Mouse (Mus musculus) neural tube, embryonic 12.5 days (tissue): ENCODE measurements around the gene Nav3. TPM values are rescaled to one million over a fixed set of nuclear protein-coding genes. Genes with fewer than 3 reads are reported as not detected.

Source experiments
- ATAC-seq: fragments of 200-750 bp; cut with Nextera tagmentation; 2 replicates; pipeline ENCODE4 v1.8.0; 2017; ENCODE audit warnings: low read depth, mild to moderate bottlenecking, moderate TSS enrichment, moderate library complexity; ENCODE audit not compliant: low FRiP score
- H3K27ac ChIP-seq: fragments of 300-500 bp; sonication (generic); 2 replicates; pipeline ENCODE4 v1.5.1; 2016
- H3K27me3 ChIP-seq: fragments of 300-500 bp; sonication (generic); replicated peaks from 2 replicates; pipeline ENCODE4 v1.6.1; 2016; ENCODE audit warnings: mild to moderate bottlenecking
- H3K36me3 ChIP-seq: fragments of 300-500 bp; sonication (generic); 2 replicates; pipeline ENCODE4 v1.6.1; 2016; ENCODE audit warnings: mild to moderate bottlenecking
- H3K4me1 ChIP-seq: fragments of 300-500 bp; sonication (generic); 2 replicates; pipeline ENCODE4 v1.6.1; 2016
- H3K4me2 ChIP-seq: fragments of 300-500 bp; sonication (generic); replicated peaks from 2 replicates; pipeline ENCODE4 v1.6.1; 2016; ENCODE audit warnings: mild to moderate bottlenecking
- H3K4me3 ChIP-seq: fragments of 300-500 bp; sonication (generic); 2 replicates; pipeline ENCODE4 v1.5.1; 2016
- H3K9ac ChIP-seq: fragments of 300-500 bp; sonication (generic); 2 replicates; pipeline ENCODE4 v1.6.1; 2016; ENCODE audit warnings: mild to moderate bottlenecking
- H3K9me3 ChIP-seq: fragments of 300-500 bp; sonication (generic); 2 replicates; pipeline ENCODE4 v1.6.1; 2016; ENCODE audit warnings: mild to moderate bottlenecking
- WGBS: fragments of 180-500 bp; shearing (Covaris S2); methylation state at CpG from one replicate; pipeline ENCODE4 v1.1.7; 2016; 5-methylcytosine and 5-hydroxymethylcytosine counted together
- polyA plus RNA-seq: library from polyadenylated mRNA; unstranded; fragments of >200 nt; fragmentation: Nextera tagmentation; extraction: Ambion mirVana; gene quantifications from 2 replicates; pipeline ENCODE4 v1.2.1, GENCODE M21; 2016

The Nav3 gene
- polyA plus RNA-seq, 1 experiment from 2014 or later, result 19.5 TPM

- H3K9me3 ChIP-seq, result no peaks in the 10 kb centered on the region
- no peaks in the 10 kb centered on the region for H3K36me3 ChIP-seq
- no peaks in the 10 kb centered on the region for H3K27me3 ChIP-seq
- no peak overlapping the region for H3K27ac ChIP-seq
- H3K4me2 ChIP-seq, result no peak overlapping the region
- H3K4me3 ChIP-seq, result no peak overlapping the region
- ATAC-seq, result no peak
- WGBS, result 59% methylated on average over 3 of the region's 3 CpGs
- H3K9ac ChIP-seq, result no peak overlapping the region
- H3K4me1 ChIP-seq, result no peaks in the 10 kb centered on the region
Observed at GRCm38 (mm10) chr10:109746901-109747300, 709.1 kb downstream of the Nav3 start.

- Histone ChIP-seq H3K4me1 (no peaks in the 10 kb centered on the region), H3K36me3 (no peaks in the 10 kb centered on the region), H3K4me2 (no peak overlapping the region), H3K27me3 (no peaks in the 10 kb centered on the region), H3K9ac (no peak overlapping the region), H3K27ac (no peak overlapping the region), H3K4me3 (no peak overlapping the region), H3K9me3 (no peaks in the 10 kb centered on the region)
- no peak for ATAC-seq
- 82% methylated on average over 2 of the region's 2 CpGs for WGBS
Observed at GRCm38 (mm10) chr10:109741664-109742063, 714.3 kb downstream of the Nav3 start.

GRCm38 (mm10) chr10:109740326-109740725, 715.7 kb downstream of the Nav3 start:
- no peak overlapping the region for H3K4me3 ChIP-seq
- no peaks in the 10 kb centered on the region for H3K27me3 ChIP-seq
- H3K36me3 ChIP-seq, result no peaks in the 10 kb centered on the region
- WGBS, result 59% methylated on average over 3 of the region's 3 CpGs
- no peak for ATAC-seq
- H3K9me3 ChIP-seq, result no peaks in the 10 kb centered on the region
- H3K27ac ChIP-seq, result no peak overlapping the region
- H3K9ac ChIP-seq, result no peak overlapping the region
- no peaks in the 10 kb centered on the region for H3K4me1 ChIP-seq
- H3K4me2 ChIP-seq, result no peak overlapping the region

- Histone ChIP-seq H3K9me3 (no peaks in the 10 kb centered on the region), H3K4me2 (no peak overlapping the region), H3K27ac (no peak overlapping the region), H3K4me1 (no peaks in the 10 kb centered on the region), H3K27me3 (no peaks in the 10 kb centered on the region), H3K36me3 (0 out of 2 replicates have a peak, but pooled peaks cover 2% of the 10 kb centered on the region), H3K4me3 (no peak overlapping the region), H3K9ac (no peak overlapping the region)
- ATAC-seq, result no peak
- 87% methylated on average over 5 of the region's 5 CpGs for WGBS
Observed at GRCm38 (mm10) chr10:109723646-109724045, 732.4 kb downstream of the Nav3 start.

GRCm38 (mm10) chr10:109718808-109719207, 737.2 kb downstream of the Nav3 start:
- H3K27ac ChIP-seq, result no peak overlapping the region
- ATAC-seq, result no peak
- WGBS, result 75% methylated on average over 2 of the region's 2 CpGs
- 0 out of 2 replicates have a peak, but pooled peaks cover 5% of the 10 kb centered on the region for H3K36me3 ChIP-seq
- no peak overlapping the region for H3K4me2 ChIP-seq
- H3K9me3 ChIP-seq, result no peaks in the 10 kb centered on the region
- H3K4me1 ChIP-seq, result no peaks in the 10 kb centered on the region
- H3K9ac ChIP-seq, result no peak overlapping the region
- H3K27me3 ChIP-seq, result no peaks in the 10 kb centered on the region
- H3K4me3 ChIP-seq, result no peak overlapping the region

- H3K36me3 ChIP-seq, result 0 out of 2 replicates have a peak, but pooled peaks cover 5% of the 10 kb centered on the region
- ATAC-seq, result no peak
Observed at GRCm38 (mm10) chr10:109718390-109718789, 737.6 kb downstream of the Nav3 start.

GRCm38 (mm10) chr10:109713001-109713400, 743.0 kb downstream of the Nav3 start:
- no peaks in the 10 kb centered on the region for H3K4me1 ChIP-seq
- no peak overlapping the region for H3K4me3 ChIP-seq
- no peak overlapping the region for H3K4me2 ChIP-seq
- H3K27me3 ChIP-seq, result no peaks in the 10 kb centered on the region
- no peak overlapping the region for H3K9ac ChIP-seq
- ATAC-seq, result no peak
- 47% methylated on average over 5 of the region's 5 CpGs for WGBS
- no peaks in the 10 kb centered on the region for H3K9me3 ChIP-seq
- 0 out of 2 replicates have a peak, but pooled peaks cover 3% of the 10 kb centered on the region for H3K36me3 ChIP-seq
- no peak overlapping the region for H3K27ac ChIP-seq

More at GRCm38 (mm10) chr10:109718390-109718789, 737.6 kb downstream of the Nav3 start:
- Histone ChIP-seq H3K4me1 (no peaks in the 10 kb centered on the region), H3K4me3 (no peak overlapping the region), H3K27me3 (no peaks in the 10 kb centered on the region), H3K4me2 (no peak overlapping the region), H3K9ac (no peak overlapping the region), H3K9me3 (no peaks in the 10 kb centered on the region), H3K27ac (no peak overlapping the region)
- WGBS, result 46% methylated on average over 5 of the region's 5 CpGs

- 73% methylated on average over 3 of the region's 3 CpGs for WGBS
- Histone ChIP-seq H3K4me1 (no peaks in the 10 kb centered on the region), H3K27ac (no peak overlapping the region), H3K9ac (no peak overlapping the region), H3K9me3 (no peaks in the 10 kb centered on the region), H3K4me3 (no peak overlapping the region), H3K36me3 (no peaks in the 10 kb centered on the region), H3K4me2 (no peak overlapping the region), H3K27me3 (no peaks in the 10 kb centered on the region)
- no peak for ATAC-seq
Observed at GRCm38 (mm10) chr10:109699771-109700335, 756.2 kb downstream of the Nav3 start.

- Histone ChIP-seq H3K4me1 (no peaks in the 10 kb centered on the region), H3K9me3 (no peaks in the 10 kb centered on the region), H3K4me2 (no peak overlapping the region), H3K36me3 (no peaks in the 10 kb centered on the region), H3K9ac (no peak overlapping the region), H3K27ac (no peak overlapping the region), H3K27me3 (no peaks in the 10 kb centered on the region), H3K4me3 (no peak overlapping the region)
- WGBS, result 78% methylated on average over 3 of the region's 3 CpGs
- ATAC-seq, result no peak
Observed at GRCm38 (mm10) chr10:109690564-109690963, 765.4 kb downstream of the Nav3 start.

GRCm38 (mm10) chr10:109684109-109685056, 771.6 kb downstream of the Nav3 start:
- Histone ChIP-seq H3K4me3 (peak overlapping the region; percentile 14; the same call in 1 of the 2 replicates), H3K27me3 (no peaks in the 10 kb centered on the region), H3K4me1 (0 out of 2 replicates have a peak, but pooled peaks cover 11% of the 10 kb centered on the region), H3K4me2 (peak overlapping the region; percentile 55), H3K27ac (peak overlapping the region; percentile 65), H3K36me3 (no peaks in the 10 kb centered on the region), H3K9ac (peak overlapping the region; percentile 44; the same call in 1 of the 2 replicates), H3K9me3 (no peaks in the 10 kb centered on the region)
- ATAC-seq, result peak; percentile 97
- 26% methylated on average over 27 of the region's 27 CpGs for WGBS

- H3K4me3 ChIP-seq, result no peak overlapping the region
- H3K4me1 ChIP-seq, result no peaks in the 10 kb centered on the region
- 91% methylated on average over 2 of the region's 2 CpGs for WGBS
- H3K27ac ChIP-seq, result no peak overlapping the region
- H3K27me3 ChIP-seq, result no peaks in the 10 kb centered on the region
- H3K9ac ChIP-seq, result no peak overlapping the region
- no peaks in the 10 kb centered on the region for H3K9me3 ChIP-seq
- no peak overlapping the region for H3K4me2 ChIP-seq
- ATAC-seq, result no peak
- H3K36me3 ChIP-seq, result no peaks in the 10 kb centered on the region
Observed at GRCm38 (mm10) chr10:109672896-109673295, 783.1 kb downstream of the Nav3 start.

- Histone ChIP-seq H3K27me3 (no peaks in the 10 kb centered on the region), H3K4me2 (no peak overlapping the region), H3K4me3 (no peak overlapping the region), H3K36me3 (no peaks in the 10 kb centered on the region), H3K9me3 (no peaks in the 10 kb centered on the region), H3K9ac (no peak overlapping the region), H3K4me1 (no peaks in the 10 kb centered on the region), H3K27ac (no peak overlapping the region)
- WGBS, result 77% methylated on average over 4 of the region's 4 CpGs
- no peak for ATAC-seq
Observed at GRCm38 (mm10) chr10:109667453-109667852, 788.6 kb downstream of the Nav3 start.
